Mouse (Mus musculus) spleen, postnatal 10 days (tissue): ENCODE measurements around the gene Serpinb6a.

Source experiments
- DNase-seq, 2 experiments: peaks; one replicate each; pipeline ENCODE4 v3.0.0; 2021 to 2022; ENCODE audit warnings: low spot score in 2 of 2

Gene Serpinb6a

GRCm38 (mm10) chr13:33921041-33921440 lies 81.6 kb downstream of the Serpinb6a start:
- no peak for DNase-seq

GRCm38 (mm10) chr13:33906821-33907220 lies 95.8 kb downstream of the Serpinb6a start:
- no peak for DNase-seq

GRCm38 (mm10) chr13:33905176-33905954 lies 97.2 kb downstream of the Serpinb6a start, which contains the start of gene Serpinb6c:
Serpinb6c (minus strand) TSS chr13:33905708.
- DNase-seq, result no peak

- no peak for DNase-seq
Measured at GRCm38 (mm10) chr13:33903290-33903689, 99.3 kb downstream of the Serpinb6a start.

- peak in 1 of 2 experiments; percentile 24 for DNase-seq
Measured at GRCm38 (mm10) chr13:33894207-33894606, 108.4 kb downstream of the Serpinb6a start.
